Mouse (Mus musculus) kidney, adult 2 months (tissue): ENCODE data around the gene Arg2.

Experiments
- CTCF ChIP-seq: fragments of 200-500 bp; conservative IDR thresholded peaks from 2 replicates; pipeline ENCODE4 v1.5.1; 2011; ENCODE audit warnings: low read depth, mild to moderate bottlenecking, control low read depth, low read length, moderate library complexity, mixed read lengths; ENCODE audit not compliant: insufficient read depth, insufficient read length
- POLR2A ChIP-seq: fragments of 200-500 bp; IDR thresholded peaks from one replicate; pipeline ENCODE4 v1.6.1; 2011; ENCODE audit warnings: low read depth, low read length, control low read depth

GRCm38 (mm10) chr12:79141384-79141783 lies 10.8 kb downstream of the Arg2 start:
- TF ChIP-seq POLR2A, result no peak
- TF ChIP-seq CTCF, result no peak
